Mouse (Mus musculus): ENCODE results near the gene Csrnp1.
"Not testable (repeated sequence)": the region's sequence is repeated elsewhere in the genome, so short reads cannot be mapped to it uniquely, and the experiment has no call there.

Csrnp1 gene

GRCm38 (mm10) chr9:119984536-119985011 lies at the start of gene Csrnp1:
Gene Csrnp1, minus strand, starts transcription at chr9:119984658.
- DNase-seq: peak; percentile 57 to 73

DNA sequence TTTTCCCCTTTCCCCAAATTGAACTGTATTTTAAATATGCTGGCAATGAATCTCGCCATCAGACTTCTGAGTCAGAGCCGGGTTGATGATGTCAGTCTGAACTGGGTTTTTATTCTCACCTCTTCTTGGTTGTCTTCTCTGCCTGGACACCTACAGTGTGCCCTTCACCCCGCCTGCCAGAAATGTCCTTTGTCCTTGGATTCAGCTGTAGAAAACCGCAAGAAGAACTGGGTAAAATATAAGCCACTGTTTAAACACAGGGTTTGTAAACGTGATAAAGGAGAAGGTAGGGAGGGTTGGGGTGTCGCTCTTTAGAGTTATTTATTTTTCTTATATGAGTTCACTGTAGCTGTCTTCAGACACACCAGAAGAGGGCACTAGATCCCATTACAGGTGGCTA lies 48.3 kb upstream of the Csrnp1 start:
- no peak for DNase-seq

GRCm38 (mm10) chr9:120030421-120030820 lies 46.0 kb upstream of the Csrnp1 start:
- no peak for DNase-seq

DNA sequence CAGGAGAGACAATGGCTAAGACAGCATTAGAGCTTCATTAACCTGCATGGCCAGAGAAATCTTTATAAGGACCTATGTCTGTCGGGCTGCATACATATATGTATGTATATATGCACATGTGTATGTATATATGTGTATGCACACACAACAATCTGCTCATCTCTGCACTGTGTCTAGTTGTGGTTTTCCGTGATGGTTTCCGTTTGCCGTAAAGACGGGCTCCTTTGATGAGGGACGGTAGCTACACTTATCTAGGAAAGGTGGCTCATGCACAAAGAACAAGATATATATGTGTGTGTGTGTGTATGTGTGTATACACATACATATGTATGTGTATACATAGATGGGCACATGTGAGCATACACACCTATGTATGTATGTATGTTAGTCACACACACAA lies 45.4 kb upstream of the Csrnp1 start:
- DNase-seq: no peak

GRCm38 (mm10) chr9:120027401-120028151 lies 43.1 kb upstream of the Csrnp1 start:
- peak; percentile 36 to 57 for DNase-seq

DNA sequence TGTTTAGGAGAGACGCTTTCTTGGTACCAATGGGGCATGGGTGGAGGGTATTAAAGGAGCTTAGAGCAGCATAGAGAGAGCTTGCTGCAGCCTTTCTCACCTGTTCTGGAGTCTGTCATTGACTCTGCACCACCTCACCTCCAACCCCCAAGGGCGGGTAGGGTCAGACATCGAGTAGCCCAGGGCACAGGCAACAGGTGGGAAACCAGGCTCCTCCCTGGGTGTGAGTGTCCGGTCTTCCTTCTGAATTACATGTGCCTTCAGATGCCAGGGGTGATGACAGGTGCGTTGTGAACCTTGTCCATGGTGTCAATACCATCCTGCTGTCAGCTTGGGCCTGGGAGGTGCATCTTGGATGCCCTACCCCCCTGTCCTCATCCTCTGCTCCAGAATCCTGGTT lies 40.2 kb upstream of the Csrnp1 start:
- DNase-seq: no peak

GRCm38 (mm10) chr9:120024171-120024570 lies 39.7 kb upstream of the Csrnp1 start:
- no peak for DNase-seq

GRCm38 (mm10) chr9:120023086-120023811 lies 38.8 kb upstream of the Csrnp1 start, which contains the start of gene Xirp1:
Gene Xirp1, minus strand, starts transcription at chr9:120023598.
- no peak for DNase-seq

DNA sequence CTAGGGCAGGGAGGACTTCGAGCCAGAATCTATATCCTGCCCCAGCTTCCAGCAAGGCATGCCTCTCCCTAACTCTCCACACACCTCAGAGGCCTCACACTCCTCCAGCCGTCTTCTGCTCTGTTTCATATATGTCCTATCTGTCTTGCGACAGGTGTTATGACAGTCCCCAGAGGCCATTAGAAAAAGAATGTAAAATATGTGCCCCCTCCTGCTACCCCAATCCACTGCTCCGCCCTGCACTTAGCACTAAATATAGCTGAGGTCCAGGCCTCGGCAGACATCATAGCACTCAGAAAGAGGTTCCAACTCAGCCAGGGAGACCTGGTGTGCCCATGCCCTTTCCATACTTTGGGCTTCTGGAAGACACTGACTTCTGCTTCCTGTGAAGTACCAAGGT lies 36.7 kb upstream of the Csrnp1 start:
- no peak for DNase-seq

DNA sequence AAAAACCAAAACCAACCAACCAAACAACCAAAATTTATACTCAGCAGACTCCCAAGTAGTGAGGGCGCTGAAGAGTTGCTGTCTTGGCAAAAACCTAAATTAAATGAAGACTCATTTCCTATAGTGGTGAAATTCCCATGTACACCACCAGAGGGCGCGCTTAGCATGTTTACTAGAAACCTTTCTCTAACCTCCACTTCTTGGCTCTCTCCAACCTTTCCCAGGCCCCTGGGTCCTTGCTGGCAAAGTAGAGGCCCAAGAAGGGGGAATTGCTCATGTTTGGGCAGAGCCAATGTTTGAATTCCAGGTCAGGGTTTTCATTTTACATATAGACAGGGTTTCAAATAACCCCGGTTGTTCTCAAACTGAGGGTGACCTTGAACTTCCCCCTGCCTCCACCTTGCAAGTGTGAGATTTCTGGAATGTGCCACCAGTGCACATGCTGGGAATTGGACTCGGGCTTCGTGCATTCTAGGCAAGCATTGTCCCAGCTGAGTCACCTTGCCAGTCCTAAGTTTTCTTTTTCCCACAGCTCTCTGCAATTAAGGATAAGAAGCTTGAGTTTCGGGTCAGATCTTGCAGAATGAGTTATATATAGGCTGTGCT lies 35.9 kb upstream of the Csrnp1 start:
- peak; percentile 84 to 87 for DNase-seq

GRCm38 (mm10) chr9:120016956-120017355 lies 32.5 kb upstream of the Csrnp1 start:
- peak; percentile 24 to 48 for DNase-seq

GRCm38 (mm10) chr9:120014828-120015227 lies 30.4 kb upstream of the Csrnp1 start:
- no peak for DNase-seq

DNA sequence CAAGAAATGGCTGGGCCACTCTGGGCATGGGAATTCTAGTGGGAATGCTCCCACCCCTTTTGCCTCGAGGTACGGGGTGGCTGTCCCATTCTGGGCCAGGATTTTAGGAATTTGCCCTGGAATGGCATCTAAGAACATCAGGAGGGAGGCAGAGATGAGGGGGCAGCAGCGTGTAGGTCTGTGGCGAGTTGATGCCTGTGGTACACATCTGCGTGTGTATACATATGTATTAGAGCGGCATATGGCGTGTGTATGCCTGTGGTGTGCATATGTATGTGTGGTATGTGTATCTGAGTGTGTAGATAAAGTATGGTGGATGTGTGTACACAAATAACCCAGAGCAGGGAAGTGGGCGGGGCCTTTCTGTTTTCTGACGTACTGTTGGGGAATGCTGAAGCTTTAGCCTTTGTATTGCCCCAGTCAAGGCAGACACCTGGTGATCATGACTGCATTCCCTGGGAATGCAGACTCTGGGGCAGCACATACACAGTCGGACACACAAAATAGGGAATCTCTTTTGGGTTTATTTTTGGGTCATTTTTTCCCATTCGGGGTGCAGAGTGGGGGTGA lies 28.9 kb upstream of the Csrnp1 start:
- no peak for DNase-seq

DNA sequence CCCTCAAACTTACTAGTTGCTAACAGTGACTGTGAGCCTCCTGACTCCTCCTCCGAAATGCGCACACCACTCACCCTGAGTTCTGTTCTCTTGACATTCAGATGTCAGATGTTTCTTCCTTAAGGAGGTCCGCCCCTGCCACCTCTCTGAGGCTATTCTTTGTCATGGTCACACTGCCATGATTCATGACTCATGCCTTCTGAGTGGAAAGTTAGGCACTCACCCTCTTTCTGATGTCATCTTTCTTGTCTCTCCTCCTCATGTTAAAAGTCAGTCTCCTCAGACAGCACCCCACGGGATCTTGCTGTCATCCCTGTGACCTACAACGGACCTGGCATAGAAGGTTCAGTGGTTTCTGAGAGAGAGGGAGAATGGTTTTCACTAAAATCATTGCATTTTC lies 28.3 kb upstream of the Csrnp1 start:
- no peak for DNase-seq

GRCm38 (mm10) chr9:120012161-120012560 lies 27.7 kb upstream of the Csrnp1 start:
- DNase-seq: not testable (repeated sequence)

- DNase-seq: peak; percentile 69 to 84
These were observed 27.1 kb upstream of the Csrnp1 start for GRCm38 (mm10) chr9:120011533-120011932.

- DNase-seq: peak; percentile 98
These were observed 26.5 kb upstream of the Csrnp1 start for GRCm38 (mm10) chr9:120010781-120011511.

DNA sequence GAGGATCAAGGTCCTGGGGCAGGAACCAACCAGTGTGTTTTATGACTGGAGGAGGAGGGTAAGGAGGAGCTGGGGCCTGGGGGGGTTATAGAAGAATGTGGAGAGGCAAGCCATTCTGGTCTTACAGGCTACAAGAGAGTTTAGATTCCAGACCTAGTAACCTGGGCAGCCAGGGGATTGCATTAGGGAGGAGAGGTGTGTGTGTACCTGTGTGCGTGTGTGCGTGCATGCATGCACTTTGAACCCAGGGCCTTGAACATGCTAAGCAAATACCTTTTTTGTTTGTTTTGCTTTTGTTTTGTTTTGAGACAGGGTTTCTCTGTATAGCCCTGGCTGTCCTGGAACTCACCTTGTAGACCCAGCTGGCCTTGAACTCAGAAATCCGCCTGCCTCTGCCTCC lies 25.4 kb upstream of the Csrnp1 start:
- no peak for DNase-seq

GRCm38 (mm10) chr9:120009226-120009841 lies 24.9 kb upstream of the Csrnp1 start:
- no peak for DNase-seq

DNA sequence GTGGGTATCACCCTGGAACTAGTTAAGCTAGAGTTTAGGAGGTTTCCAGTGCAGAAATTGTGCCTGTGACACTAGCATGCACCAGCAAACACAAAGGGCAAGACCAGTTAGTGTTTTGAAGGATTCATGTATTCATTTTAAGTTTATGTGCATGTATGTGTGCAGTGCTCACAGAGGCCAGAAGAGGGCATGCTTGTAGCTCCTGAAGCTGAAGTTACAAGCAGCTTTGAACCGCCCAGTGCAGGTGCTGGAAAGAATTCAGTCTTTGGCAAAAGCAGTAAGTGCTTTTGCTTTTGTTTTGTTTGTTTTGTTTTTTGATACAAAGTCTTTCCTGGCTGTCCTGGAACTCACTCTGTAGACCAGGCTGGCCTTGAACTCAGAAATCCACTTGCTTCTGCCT lies 23.4 kb upstream of the Csrnp1 start:
- DNase-seq: no peak

DNA sequence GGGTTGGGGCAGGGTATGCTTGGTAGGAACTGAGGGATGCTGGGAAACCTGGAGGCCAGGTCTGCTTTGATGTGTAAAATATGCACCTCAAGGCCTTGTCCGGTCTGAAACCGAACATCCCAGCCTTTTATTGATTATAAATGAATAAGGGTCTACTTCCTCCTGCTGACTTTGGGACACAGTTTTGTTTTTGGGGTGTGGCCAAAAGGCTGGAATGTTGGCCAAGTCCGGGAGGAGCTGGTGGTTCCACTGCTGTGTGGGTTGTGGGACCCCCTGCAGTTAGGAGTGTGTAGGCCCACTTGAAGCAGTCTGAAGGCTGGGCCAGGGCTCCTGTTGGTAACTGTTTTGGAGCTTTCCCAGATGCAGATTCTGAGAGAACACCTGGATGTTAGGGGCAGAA lies 21.5 kb upstream of the Csrnp1 start:
- DNase-seq: peak in 1 of 2 experiments; percentile 31

DNA sequence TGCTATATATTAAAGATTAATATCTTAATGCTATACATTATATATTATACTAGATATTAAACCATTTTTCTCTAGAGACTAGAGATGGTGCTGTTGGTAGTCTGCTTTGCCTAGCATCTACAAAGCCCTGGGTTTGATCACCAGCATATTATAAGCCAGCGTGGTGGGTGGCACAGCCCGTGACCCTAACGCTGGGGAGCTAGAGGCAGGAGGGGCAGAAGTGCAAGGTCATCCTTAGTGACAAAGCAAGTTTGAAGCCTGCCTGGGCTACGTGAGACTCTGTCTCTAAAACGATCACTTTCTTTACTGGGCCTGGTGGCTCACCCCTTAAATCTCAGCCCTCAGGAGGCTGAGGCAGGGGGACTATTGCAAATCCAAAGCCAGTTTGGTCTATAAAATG lies 18.4 kb upstream of the Csrnp1 start:
- DNase-seq: no peak

Measured in kidney, postnatal 4 days (tissue).